Mouse (Mus musculus): ENCODE data around the gene Flii. TPM values are rescaled to one million over a fixed set of nuclear protein-coding genes. Genes with fewer than 3 reads are reported as not detected.

Gene Flii
- polyA plus RNA-seq, 1 experiment from 2014 or later, result 87.2 TPM

DNA sequence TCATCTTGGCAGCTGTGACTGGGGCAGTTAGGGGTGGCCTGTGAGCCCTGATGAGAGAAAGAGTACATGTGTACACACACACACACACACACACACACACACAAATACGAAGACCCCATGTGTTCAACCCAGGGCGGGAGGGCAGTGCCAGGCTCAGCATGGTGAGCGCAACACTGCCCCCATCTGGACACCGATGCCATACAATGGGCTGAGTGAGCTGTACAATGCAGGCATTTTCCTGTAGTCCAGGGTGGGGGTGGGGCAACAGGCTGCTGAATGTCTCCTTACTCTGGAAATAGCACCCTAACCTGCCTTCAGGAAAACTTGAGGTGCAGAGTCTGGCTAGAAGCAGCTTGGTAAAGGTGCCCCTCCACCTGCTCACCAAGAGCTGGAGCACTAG is 23.9 kb downstream of the Flii start:
- WGBS, result 38% methylated on average over 4 of the region's 4 CpGs
- peaks cover 54% of the 10 kb centered on the region for H3K36me3 ChIP-seq (ENCODE audit: control insufficient read depth, insufficient read depth, low read length)
- peaks cover 19% of the 10 kb centered on the region for H3K4me1 ChIP-seq (replicated peaks; ENCODE audit: control insufficient read depth, insufficient read depth, low read length)
- H3K4me2 ChIP-seq (ENCODE audit: low read length), result no peak overlapping the region
- no peak overlapping the region for H3K27ac ChIP-seq (ENCODE audit: low read depth)
- H3K27me3 ChIP-seq (replicated peaks; ENCODE audit: control insufficient read depth, insufficient read depth, low read length), result no peaks in the 10 kb centered on the region
- no peak for ATAC-seq (replicated peaks; ENCODE audit: low FRiP score, low TSS enrichment, low read depth)
- peak; percentile 71 for DNase-seq (ENCODE audit: low spot score)
- no peaks in the 10 kb centered on the region for H3K9me3 ChIP-seq (ENCODE audit: control insufficient read depth, low read length)
- H3K9ac ChIP-seq (ENCODE audit: low read length), result no peak overlapping the region
- H3K4me3 ChIP-seq (ENCODE audit: low read depth, low read length), result no peak overlapping the region

DNA sequence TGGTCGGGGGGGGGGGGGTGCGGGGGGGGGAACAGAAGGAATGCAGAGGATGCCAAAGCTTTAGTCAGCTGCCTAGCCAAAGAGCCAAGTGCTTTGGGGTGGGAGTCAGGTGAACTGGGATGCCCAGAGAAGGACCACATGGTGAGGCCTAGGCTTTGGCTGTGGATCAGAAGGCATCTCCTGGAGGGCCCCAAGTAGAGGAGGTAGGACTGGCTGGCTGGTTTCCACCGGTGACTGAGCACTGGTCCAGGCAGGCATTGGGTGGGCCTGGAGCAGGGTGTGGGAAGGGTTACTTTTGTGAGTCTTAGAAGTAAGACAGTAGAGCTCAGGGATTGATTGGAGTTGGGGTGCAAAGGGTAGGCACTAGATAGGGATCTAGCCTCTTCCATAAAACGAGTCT is 25.5 kb downstream of the Flii start:
- 87% methylated on average over 3 of the region's 4 CpGs for whole genome bisulfite sequencing
- no peak overlapping the region for H3K9ac ChIP-seq (ENCODE audit: low read length)
- peaks cover 38% of the 10 kb centered on the region for H3K36me3 ChIP-seq (ENCODE audit: control insufficient read depth, insufficient read depth, low read length)
- no peaks in the 10 kb centered on the region for H3K9me3 ChIP-seq (ENCODE audit: control insufficient read depth, low read length)
- H3K27me3 ChIP-seq (replicated peaks; ENCODE audit: control insufficient read depth, insufficient read depth, low read length), result no peaks in the 10 kb centered on the region
- no peak overlapping the region for H3K4me3 ChIP-seq (ENCODE audit: low read depth, low read length)
- no peak overlapping the region for H3K27ac ChIP-seq (ENCODE audit: low read depth)
- no peak overlapping the region for H3K4me2 ChIP-seq (ENCODE audit: low read length)
- ATAC-seq (replicated peaks; ENCODE audit: low FRiP score, low TSS enrichment, low read depth) (no peak), DNase-seq (ENCODE audit: low spot score) (no peak)
- H3K4me1 ChIP-seq (replicated peaks; ENCODE audit: control insufficient read depth, insufficient read depth, low read length), result peaks cover 19% of the 10 kb centered on the region

DNA sequence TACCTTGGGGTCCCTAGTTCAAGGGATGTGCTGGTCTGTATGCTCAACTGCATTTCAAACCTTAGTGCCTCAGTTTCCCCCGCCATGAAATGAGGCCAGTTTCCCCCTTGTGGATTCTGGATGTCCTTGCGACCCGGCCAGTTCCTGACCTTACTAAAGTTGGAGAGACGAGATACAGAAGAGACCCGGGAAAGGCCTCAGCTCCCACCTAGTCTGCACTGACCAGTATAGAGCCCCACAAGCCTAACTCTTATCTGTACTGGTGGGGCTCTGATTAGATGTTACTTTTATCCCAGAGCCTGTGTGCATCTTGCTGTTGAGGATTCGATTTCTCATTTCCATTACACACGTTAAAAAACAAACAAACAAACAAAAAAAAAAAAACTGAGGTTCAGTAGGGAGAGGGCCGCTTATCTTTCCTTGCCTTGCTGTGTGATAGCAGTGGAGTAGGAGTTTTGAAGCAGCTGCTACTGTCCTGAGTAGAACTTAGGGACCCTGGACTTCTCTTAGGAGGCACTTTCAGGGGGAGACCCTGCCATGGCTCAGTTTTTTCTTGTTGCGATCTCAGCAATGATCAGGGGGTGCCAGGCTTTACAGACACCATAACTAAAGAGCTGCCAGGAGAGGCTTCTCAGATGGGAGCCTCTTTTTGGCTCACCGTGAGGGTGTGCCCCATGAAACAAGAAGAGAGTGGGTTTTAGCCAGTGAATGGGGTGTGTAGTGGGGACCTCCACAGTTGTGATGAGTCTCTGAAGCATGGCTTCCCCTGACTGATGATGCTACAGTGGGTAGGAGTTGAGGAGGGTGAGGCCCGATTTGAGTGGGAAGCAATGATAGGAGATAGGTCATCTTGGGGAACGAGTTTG is 26.5 kb downstream of the Flii start:
- no peak for DNase-seq (ENCODE audit: low spot score)
- Histone ChIP-seq H3K4me1 (replicated peaks; ENCODE audit: control insufficient read depth, insufficient read depth, low read length) (peaks cover 19% of the 10 kb centered on the region), H3K9me3 (ENCODE audit: control insufficient read depth, low read length) (no peaks in the 10 kb centered on the region)

DNA sequence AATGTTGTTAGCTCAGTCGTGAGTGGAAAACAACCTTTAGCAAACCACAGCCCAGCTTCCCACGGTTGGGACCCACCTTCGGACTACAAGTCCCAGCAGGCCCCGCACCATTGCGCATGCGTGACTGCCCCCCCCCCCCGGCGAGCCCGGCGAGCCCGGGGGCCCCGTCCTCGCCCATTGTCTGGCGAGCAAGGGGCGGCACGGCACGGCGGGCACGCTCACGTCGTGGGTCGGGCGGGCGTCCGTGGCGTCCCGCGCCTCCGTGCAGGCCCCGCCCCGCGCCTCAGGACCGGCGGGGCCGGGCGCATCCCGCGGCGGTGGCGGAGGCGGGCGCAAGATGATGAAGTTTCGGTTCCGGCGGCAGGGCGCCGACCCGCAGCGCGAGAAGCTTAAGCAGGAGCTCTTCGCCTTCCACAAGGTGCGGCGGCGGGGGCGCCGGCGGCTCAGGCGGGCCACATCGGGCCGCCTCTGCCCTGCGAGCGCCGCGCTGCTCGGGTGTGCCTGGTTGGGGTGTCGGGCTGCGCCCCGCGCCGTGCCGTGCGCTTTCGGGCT is 27.5 kb downstream of the Flii start, which contains the start of gene Llgl1:
Gene Llgl1 (plus strand): TSS at position 200 of the 552 bp plus-strand sequence.
- Histone ChIP-seq H3K9me3 (ENCODE audit: control insufficient read depth, low read length) (no peaks in the 10 kb centered on the region), H3K36me3 (ENCODE audit: control insufficient read depth, insufficient read depth, low read length) (peaks cover 18% of the 10 kb centered on the region), H3K9ac (ENCODE audit: low read length) (peak within 1 kb of the TSS; percentile 88), H3K4me1 (replicated peaks; ENCODE audit: control insufficient read depth, insufficient read depth, low read length) (peaks cover 19% of the 10 kb centered on the region), H3K27me3 (replicated peaks; ENCODE audit: control insufficient read depth, insufficient read depth, low read length) (no peaks in the 10 kb centered on the region), H3K4me2 (ENCODE audit: low read length) (peak within 1 kb of the TSS; percentile 88), H3K27ac (ENCODE audit: low read depth) (peak within 1 kb of the TSS; percentile 90), H3K4me3 (ENCODE audit: low read depth, low read length) (peak within 1 kb of the TSS; percentile 89)
- DNase-seq (ENCODE audit: low spot score), result peak; percentile 99
- ATAC-seq (replicated peaks; ENCODE audit: low FRiP score, low TSS enrichment, low read depth), result peak; percentile 90
- WGBS, result 0% methylated on average over 69 of the region's 73 CpGs

More for the DNA sequence above, 26.5 kb downstream of the Flii start:
- peaks cover 28% of the 10 kb centered on the region for H3K36me3 ChIP-seq (ENCODE audit: control insufficient read depth, insufficient read depth, low read length)
- peak overlapping the region; percentile 88 for H3K9ac ChIP-seq (ENCODE audit: low read length)
- peak overlapping the region; percentile 88 for H3K4me2 ChIP-seq (ENCODE audit: low read length)
- peak overlapping the region; percentile 90; the same call in 1 of the 2 replicates for H3K27ac ChIP-seq (ENCODE audit: low read depth)
- peak overlapping the region; percentile 89 for H3K4me3 ChIP-seq (ENCODE audit: low read depth, low read length)
- no peaks in the 10 kb centered on the region for H3K27me3 ChIP-seq (replicated peaks; ENCODE audit: control insufficient read depth, insufficient read depth, low read length)
- no peak for ATAC-seq (replicated peaks; ENCODE audit: low FRiP score, low TSS enrichment, low read depth)
- WGBS, result 24% methylated on average over 12 of the region's 12 CpGs

DNA sequence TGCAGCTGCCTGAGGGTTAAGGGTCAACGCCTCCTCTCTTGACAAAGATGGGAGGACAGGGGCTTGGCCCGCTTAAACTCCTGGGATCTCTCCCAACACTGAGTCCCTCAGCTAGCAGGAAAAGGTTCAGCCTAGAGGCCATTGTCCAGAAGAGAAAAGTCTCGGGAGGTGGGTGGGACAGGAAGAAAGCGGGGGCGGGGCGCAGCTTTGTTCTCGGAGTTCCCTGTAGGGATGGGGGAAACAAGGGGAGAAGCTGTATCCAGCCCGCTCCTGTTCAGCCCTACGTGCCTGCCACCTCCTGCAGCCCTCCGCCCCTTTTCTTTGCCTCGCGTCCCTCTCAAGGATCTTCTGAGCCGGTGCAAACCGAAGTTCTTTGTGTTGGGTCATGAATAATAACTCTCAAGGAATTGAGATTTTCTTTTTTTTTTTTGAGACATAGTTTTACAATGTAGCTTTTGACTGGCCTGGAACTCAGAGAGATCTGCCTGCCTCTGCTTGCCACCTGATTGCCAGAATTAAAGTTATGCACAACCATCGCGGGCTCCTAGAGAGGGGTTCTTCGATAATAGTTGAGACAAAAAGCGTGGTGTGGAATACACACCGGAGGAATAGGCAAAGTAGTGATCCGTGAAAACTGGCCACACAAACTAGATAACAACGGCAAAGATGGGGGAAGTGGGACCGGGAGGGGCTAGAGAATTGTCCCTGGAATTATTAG is 28.1 kb downstream of the Flii start:
- DNase-seq (ENCODE audit: low spot score), result peak; percentile 88
- Histone ChIP-seq H3K4me1 (replicated peaks; ENCODE audit: control insufficient read depth, insufficient read depth, low read length) (peaks cover 19% of the 10 kb centered on the region), H3K9ac (ENCODE audit: low read length) (peak overlapping the region; percentile 88), H3K27ac (ENCODE audit: low read depth) (peak overlapping the region; percentile 90), H3K36me3 (ENCODE audit: control insufficient read depth, insufficient read depth, low read length) (peaks cover 13% of the 10 kb centered on the region; the same call in 1 of the 2 replicates), H3K27me3 (replicated peaks; ENCODE audit: control insufficient read depth, insufficient read depth, low read length) (no peaks in the 10 kb centered on the region), H3K4me2 (ENCODE audit: low read length) (peak overlapping the region; percentile 88), H3K4me3 (ENCODE audit: low read depth, low read length) (peak overlapping the region; percentile 89), H3K9me3 (ENCODE audit: control insufficient read depth, low read length) (no peaks in the 10 kb centered on the region)
- WGBS, result 2% methylated on average over 22 of the region's 22 CpGs
- ATAC-seq (replicated peaks; ENCODE audit: low FRiP score, low TSS enrichment, low read depth), result peak; percentile 25; the same call in 1 of the 2 replicates

DNA sequence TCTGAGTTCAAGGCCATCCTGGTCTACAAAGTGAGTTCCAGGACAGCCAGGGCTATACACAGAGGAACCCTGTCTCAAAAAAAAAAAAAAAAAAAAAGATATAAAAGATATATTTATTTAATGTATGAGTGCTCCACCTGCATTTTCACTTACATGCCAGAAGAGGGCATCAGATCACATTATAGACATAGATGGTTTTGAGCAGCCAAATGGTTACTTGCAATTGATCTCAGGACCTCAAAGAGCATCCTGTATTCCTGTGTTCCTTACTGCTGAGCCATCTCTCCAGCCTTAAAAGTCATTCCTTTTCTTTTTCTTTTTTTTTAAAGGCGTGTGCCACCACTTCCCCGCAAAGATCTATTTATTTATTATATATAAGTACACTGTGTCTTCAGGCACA is 29.5 kb downstream of the Flii start:
- Histone ChIP-seq H3K4me2 (ENCODE audit: low read length) (no peak overlapping the region), H3K27ac (ENCODE audit: low read depth) (no peak overlapping the region), H3K4me1 (replicated peaks; ENCODE audit: control insufficient read depth, insufficient read depth, low read length) (peaks cover 19% of the 10 kb centered on the region), H3K27me3 (replicated peaks; ENCODE audit: control insufficient read depth, insufficient read depth, low read length) (no peaks in the 10 kb centered on the region), H3K9ac (ENCODE audit: low read length) (no peak overlapping the region), H3K36me3 (ENCODE audit: control insufficient read depth, insufficient read depth, low read length) (0 out of 2 replicates have a peak, but pooled peaks cover 3% of the 10 kb centered on the region), H3K4me3 (ENCODE audit: low read depth, low read length) (no peak overlapping the region), H3K9me3 (ENCODE audit: control insufficient read depth, low read length) (no peaks in the 10 kb centered on the region)
- no peak for ATAC-seq (replicated peaks; ENCODE audit: low FRiP score, low TSS enrichment, low read depth)
- peak; percentile 28 for DNase-seq (ENCODE audit: low spot score)
- WGBS, result 62% methylated on average over 2 of the region's 2 CpGs

DNA sequence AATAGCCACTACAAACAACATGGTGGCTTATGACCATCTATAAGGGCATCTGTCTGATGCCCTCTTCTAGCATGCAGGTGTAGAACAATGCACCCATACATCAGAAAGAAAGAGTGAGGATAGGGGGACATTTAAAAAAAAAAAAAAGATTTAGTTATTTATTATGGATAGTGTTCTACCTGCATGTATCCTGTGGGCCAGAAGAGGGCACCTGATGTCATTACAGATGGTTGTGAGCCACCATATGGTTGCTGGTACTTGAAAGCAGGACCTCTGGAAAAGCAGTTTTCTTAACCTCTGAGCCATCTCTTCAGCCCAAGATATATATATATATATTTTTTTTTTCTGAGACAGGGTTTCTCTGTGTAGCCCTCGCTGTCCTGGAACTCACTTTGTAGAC is 30.9 kb downstream of the Flii start:
- 65% methylated on average over 1 of the region's 1 CpGs for WGBS
- Histone ChIP-seq H3K27me3 (replicated peaks; ENCODE audit: control insufficient read depth, insufficient read depth, low read length) (no peaks in the 10 kb centered on the region), H3K27ac (ENCODE audit: low read depth) (no peak overlapping the region), H3K4me3 (ENCODE audit: low read depth, low read length) (no peak overlapping the region), H3K9me3 (ENCODE audit: control insufficient read depth, low read length) (no peaks in the 10 kb centered on the region), H3K9ac (ENCODE audit: low read length) (no peak overlapping the region), H3K4me1 (replicated peaks; ENCODE audit: control insufficient read depth, insufficient read depth, low read length) (peaks cover 15% of the 10 kb centered on the region), H3K4me2 (ENCODE audit: low read length) (no peak overlapping the region), H3K36me3 (ENCODE audit: control insufficient read depth, insufficient read depth, low read length) (no peaks in the 10 kb centered on the region)
- no peak for ATAC-seq (replicated peaks; ENCODE audit: low FRiP score, low TSS enrichment, low read depth)
- DNase-seq (ENCODE audit: low spot score), result no peak
